Mouse (Mus musculus) heart, postnatal 36 days (tissue): ENCODE measurements around the gene Pcdh8. TPM values are rescaled to one million over a fixed set of nuclear protein-coding genes. Genes with fewer than 3 reads are reported as not detected.

ENCODE experiments used
- DNase-seq, 2 experiments: peaks; one replicate each; pipeline ENCODE4 v3.0.0; 2021 to 2022
- intact Hi-C: fragments of 180-260 bp; cut with DNase I; formaldehyde crosslinking; loops from one replicate; pipeline ENCODE4 v1.15.1; 2025
- microRNA-seq, 2 experiments: library from miRNA; unstranded; fragments of <30 nt; microRNA quantifications; one replicate each; pipeline ENCODE4 v1.2.0; 2021; ENCODE audit warnings: borderline number of aligned reads in 2 of 2
- total RNA-seq, 2 experiments: library from RNA; stranded (reverse); gene quantifications; 2 replicates each; pipeline ENCODE4 v1.2.3; 2021

The Pcdh8 gene
- total RNA-seq, 2 experiments from 2014 or later, result 0.22 TPM; not detected in 1

DNA sequence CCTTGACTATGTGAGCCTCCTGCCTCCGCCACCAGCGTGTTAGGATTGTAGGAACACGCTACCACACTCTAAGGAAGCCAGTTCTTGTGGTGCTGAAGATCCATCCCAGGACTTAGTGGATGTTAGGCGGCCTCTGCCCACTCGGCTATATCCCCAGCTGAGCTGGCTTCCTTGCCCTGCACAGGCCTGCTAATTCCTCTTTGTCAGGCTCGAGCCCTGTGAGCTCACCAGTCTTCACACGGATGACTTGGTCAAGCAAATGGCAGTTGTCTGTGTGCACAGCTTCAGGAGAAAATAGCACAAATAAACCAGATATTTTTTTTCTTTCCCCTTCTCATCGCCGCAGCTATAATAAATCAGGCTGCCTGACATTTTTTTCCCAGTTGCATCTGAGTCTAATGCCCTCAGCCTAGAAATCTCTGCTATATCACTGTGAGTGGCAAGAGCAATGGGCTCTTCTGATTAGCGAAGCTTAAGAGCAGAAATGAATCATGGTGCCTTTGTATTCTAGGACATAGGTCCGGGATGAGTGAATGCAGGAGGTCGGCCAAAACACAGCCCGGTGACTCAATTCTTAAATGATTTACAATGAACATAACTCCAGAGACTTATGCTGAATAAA lies 16.4 kb downstream of the Pcdh8 start:
- intact Hi-C loops, result no loop called here

DNA sequence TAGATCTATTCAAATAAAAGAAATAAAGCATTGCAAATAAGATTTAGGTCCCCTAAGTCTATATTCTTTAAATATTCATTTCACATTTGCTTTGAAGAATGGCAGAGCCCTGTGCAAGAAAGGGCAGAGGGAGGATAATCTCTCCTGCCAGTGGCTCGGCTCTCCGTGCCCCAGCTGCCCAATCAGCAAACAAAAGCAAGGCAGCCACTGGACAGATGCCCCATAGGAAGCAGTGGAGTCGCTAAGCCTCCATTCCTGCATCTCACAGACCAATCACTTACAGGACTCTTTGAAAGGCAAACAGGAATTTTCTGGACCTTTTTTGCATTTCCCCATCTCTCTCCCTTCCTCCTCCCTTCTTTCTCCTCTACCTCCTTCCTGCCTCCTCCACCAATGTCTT lies 17.0 kb downstream of the Pcdh8 start:
- no peak for DNase-seq
- intact Hi-C loops, result no loop called here

More for the DNA sequence above, 16.4 kb downstream of the Pcdh8 start:
- no peak for DNase-seq

GRCm38 (mm10) chr14:79753733-79754132 lies 17.4 kb downstream of the Pcdh8 start:
- no peak for DNase-seq
- intact Hi-C loops, result no loop called here

- intact Hi-C loops, result no loop called here
- no peak for DNase-seq
These were observed 30.6 kb downstream of the Pcdh8 start for GRCm38 (mm10) chr14:79740515-79740914.

DNA sequence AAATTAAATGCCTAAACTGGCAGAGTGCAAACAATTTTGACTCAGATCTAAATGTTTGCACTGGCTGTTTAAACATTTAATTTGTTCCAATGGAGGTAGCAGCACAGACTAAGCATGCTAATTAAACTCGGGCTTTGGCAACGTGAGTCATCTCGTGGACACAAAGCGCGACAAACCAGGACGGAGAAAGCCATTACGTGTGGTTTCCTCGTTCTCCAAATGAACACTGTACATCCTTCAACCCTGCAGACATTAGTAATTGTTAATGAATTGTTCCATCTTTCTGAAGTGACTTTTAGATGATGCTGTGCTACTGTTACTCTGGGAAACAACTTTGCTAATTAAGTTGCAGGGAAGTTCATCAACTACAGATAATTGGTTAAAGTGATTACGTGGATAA lies 32.7 kb downstream of the Pcdh8 start:
- intact Hi-C loops, result no loop called here
- no peak for DNase-seq

DNA sequence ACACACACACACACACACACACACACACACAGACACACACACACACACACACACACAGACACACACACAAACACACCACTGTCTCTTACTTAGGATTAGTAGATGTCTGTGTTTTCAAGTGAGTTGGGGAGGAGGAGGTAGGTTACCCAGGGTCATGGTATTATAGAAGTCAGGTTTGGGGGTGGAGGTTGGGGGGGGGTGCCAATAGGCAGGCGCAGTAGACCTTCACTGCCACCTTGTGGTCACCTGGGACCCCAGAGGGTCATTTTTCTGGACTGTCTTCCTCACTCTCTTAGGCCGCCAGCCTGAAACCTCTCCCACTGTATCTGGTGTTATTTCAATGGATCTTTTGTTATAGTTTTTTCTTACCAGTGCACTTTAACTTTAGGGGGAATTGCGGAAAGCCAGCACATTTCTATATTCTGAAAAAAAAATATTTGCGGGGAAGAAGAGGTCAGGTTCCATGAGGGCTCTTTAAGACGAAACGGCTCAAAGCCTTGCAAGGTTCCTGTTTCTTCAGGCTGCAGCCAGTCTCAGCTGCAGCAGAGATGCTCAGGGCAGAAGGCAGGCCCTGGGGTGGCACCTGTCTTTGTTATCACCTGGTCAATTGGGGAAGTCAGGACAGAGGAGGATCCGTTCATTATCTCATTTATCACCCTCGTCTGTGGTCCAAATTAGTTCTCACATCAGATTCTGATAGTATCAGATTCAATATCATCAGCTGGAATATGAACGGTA lies 33.3 kb downstream of the Pcdh8 start:
- intact Hi-C loops, result loop anchor here (1.0 kb wide), 1 partner anchor 121 kb away; no protein-coding TSS in a partner anchor
- DNase-seq, result peak; percentile 35 to 44

GRCm38 (mm10) chr14:79736781-79737180 lies 34.3 kb downstream of the Pcdh8 start:
- DNase-seq, result no peak
- intact Hi-C loops, result loop anchor here (1.0 kb wide), 1 partner anchor 119 kb away; no protein-coding TSS in a partner anchor

GRCm38 (mm10) chr14:79733501-79733900 lies 37.6 kb downstream of the Pcdh8 start:
- no peak for DNase-seq
- intact Hi-C loops, result no loop called here

GRCm38 (mm10) chr14:79728811-79729210 lies 42.3 kb downstream of the Pcdh8 start:
- intact Hi-C loops, result no loop called here
- DNase-seq, result no peak

- no peak for DNase-seq
- intact Hi-C loops, result no loop called here
These were observed 47.0 kb downstream of the Pcdh8 start for GRCm38 (mm10) chr14:79724002-79724681.

GRCm38 (mm10) chr14:79722228-79722627 lies 48.9 kb downstream of the Pcdh8 start:
- DNase-seq, result no peak
- intact Hi-C loops, result no loop called here

Small RNA genes within 50 kb of the gene (microRNA-seq; reads per million reads assigned to microRNA genes)
- gene Mir759, result 0 reads per million in 2 experiments

Other genes with a start within 250 kb of the Pcdh8 start
- 10 to 100 TPM; 64.8 to 73.7 TPM for gene Sugt1, start 183.6 kb downstream of the Pcdh8 start, total RNA-seq
- gene Cnmd, start 109.1 kb downstream of the Pcdh8 start, total RNA-seq, result 1 to 10 TPM; 1.1 to 1.8 TPM
- not detected for gene Olfm4, start 212.8 kb upstream of the Pcdh8 start, total RNA-seq